Mouse (Mus musculus) spleen, adult 12 weeks (tissue): Measurements from ENCODE around the gene Letm1.
A peak's percentile ranks its signal among the peaks of the same experiment; 100 is the strongest.

Experiments
- DNase-seq: peaks from one replicate; pipeline ENCODE4 v3.0.0; 2022; ENCODE audit warnings: low spot score

Letm1 gene

GRCm38 (mm10) chr5:33782345-33782998, at the start of gene Letm1:
Gene Letm1, minus strand, starts transcription at chr5:33782817.
- DNase-seq = peak; percentile 81

GRCm38 (mm10) chr5:33830832-33831231, 48.2 kb upstream of the Letm1 start:
- DNase-seq = no peak

- no peak for DNase-seq
Observed at GRCm38 (mm10) chr5:33829958-33830357, 47.3 kb upstream of the Letm1 start.

GRCm38 (mm10) chr5:33828107-33828506, 45.5 kb upstream of the Letm1 start:
- no peak for DNase-seq

GRCm38 (mm10) chr5:33826001-33826400, 43.4 kb upstream of the Letm1 start:
- no peak for DNase-seq

GRCm38 (mm10) chr5:33822456-33822855, 39.8 kb upstream of the Letm1 start:
- no peak for DNase-seq

DNA sequence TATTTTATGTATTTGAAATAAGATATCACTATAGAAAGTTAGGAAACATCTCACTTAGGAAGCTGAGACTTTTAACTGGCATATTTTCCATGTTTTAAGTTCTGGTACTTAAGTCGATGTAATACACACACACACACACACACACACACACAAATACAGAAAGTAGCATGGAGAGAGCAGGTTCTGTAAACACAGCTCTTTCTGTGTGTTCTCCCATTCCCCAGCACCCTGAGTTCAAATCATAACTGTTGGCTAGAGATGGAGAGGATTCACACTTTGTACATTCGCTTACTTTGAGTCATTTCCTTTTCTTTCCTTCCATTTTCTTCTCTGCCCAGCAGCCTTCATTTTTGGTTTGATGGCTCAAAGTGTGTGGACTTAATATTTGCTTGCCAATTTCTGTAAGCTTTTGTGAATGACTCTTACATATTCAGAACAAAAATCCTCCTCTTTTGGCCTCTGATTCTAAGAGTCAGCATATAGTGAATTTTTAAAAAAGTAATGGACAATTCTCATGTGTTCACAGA, 39.3 kb upstream of the Letm1 start:
- DNase-seq = no peak

GRCm38 (mm10) chr5:33820733-33821621, 38.4 kb upstream of the Letm1 start:
- DNase-seq = peak; percentile 57

GRCm38 (mm10) chr5:33819876-33820732, 37.5 kb upstream of the Letm1 start, which contains the start of gene Nsd2:
Gene Nsd2, plus strand, starts transcription at chr5:33820725.
- DNase-seq = peak; percentile 84

DNA sequence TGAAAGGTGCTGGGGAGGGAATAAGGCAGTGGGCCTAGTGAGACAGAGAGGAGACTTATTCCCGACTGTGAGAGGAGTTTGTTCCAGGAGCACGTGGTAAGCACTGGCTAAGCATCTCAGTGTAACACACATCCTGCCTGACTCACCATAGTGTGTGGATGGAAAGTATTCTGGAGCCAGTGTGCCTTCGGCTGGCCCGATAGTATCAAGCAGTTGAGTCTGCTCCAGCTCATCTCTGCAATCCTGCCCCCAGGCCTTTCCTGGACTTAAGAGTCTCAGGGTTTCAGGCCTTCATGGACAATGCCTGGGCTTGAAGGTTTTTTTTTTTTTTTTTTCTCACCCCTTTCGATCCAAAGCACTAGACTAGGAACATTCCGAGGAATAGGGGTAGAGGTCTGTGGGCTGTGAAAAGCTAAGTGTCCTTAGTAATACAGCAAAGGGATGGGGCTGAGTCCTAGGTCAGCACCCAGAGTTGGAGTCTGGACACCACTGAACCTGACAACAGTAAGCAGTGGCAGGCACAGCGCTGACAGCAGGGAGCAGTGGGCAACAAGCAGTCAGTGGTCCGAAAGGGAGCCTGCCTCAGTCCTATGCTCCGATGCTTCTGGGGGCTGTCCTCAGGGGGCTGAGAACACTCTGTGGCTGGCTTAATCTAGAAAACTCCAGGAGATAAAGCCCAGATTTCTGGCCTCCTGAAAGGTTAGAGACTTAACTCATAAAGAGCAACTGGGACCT, 36.7 kb upstream of the Letm1 start:
- DNase-seq = peak; percentile 4

DNA sequence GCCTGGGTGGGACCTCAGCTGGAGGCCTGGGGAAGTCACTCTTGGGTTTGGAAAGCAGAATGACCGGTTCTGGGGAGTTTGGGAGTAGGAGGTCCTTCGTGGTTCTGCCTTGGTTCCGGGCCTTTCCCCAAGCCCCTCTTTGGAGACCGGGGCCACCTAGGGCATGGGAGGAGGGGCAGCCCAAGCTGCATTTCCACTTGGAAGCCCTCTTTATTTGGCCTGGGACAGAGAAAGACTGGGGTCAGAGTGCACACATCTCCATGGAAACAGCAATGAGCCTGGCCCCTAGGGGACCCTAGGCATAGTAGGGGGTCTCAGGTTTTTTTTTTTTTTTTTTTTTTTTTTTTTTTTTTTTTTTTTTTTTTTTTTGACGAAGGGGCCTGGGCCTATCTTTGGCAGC, 35.5 kb upstream of the Letm1 start:
- no peak for DNase-seq

DNA sequence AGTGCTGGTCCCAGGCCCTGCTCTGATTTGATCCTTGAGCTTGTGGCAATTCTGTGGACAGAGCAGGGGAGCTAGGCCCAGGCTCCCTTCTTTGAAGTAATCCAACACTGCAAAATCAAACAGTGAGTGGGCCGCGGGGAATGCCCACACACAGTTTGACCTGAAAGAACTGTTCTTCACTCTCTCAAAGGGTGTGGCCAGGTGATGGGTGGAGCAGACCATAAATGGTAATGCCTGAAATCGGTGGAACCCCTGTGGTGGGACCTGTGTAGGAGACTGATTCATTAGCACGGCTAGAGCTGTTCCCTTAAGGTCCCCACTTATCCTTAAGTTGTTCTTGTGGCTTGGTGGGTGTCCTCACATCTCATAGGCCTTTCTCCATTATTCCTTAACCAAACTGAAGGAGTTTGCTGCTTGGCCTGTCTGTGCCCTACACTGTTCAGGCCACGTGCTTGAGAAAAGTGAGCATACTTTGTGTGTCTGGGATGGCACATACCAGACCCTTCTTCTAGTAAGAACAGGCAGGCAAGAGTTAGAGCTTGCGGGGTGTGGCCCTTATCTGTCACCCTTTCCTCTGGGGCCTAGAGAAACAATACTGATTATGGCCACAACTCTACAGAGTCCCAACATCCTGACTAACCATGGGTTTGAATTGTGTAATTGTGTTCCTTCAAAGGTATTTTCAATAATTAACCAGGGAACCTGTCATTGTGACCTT, 33.5 kb upstream of the Letm1 start:
- DNase-seq = no peak

GRCm38 (mm10) chr5:33811519-33811918, 28.9 kb upstream of the Letm1 start:
- DNase-seq = no peak

DNA sequence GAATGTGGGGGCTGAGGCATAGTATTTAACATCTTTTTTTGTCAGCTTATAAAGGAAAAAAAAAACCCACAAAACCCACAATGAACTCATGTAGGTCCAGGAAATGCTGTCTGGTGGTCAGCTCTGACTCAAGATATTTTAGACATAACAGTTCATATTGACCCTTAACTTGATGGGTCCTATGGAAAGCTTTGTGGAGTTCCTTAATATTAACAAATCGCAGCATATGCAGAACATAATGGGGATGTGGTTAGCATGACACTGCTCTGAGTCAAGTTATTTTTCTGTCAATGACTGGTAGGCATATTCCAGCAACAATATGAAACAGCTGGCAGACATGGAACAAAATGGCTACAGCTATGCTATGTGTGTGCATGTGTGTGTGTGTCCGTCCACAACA, 20.7 kb upstream of the Letm1 start:
- no peak for DNase-seq

DNA sequence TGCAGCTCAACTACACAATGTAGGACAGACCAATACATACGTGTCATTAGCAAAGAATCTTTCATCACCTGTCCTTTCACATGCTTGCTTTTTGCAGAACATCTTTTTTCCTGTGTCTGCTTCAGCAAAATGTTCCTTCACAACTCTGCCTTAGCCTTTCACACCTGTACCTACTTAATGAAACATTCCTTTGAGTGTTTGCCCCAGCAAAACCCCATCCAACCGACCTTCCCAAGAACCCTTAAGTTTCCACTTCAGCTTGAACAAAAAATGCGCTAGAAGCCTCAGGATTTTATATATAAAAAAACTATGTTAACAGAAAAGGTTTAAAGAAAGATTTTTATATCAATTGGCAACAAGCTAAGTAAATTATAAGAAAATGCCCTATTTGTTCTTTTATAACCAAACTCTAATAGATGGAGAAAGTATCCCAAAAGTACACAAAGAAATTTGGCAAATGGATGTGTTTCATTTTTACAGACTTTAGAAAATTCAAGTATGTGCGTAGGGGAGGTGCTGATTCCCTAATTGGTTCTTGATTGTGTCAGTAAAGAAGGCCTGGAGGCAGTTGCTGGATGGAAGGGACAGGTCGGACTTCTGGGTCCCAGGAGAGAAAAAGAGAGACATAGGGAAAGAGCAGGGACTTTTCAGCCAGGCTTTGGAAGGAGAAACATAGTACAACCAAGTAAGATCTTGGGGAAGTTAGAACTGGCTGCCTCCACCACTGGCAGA, 9.5 kb upstream of the Letm1 start:
- no peak for DNase-seq

GRCm38 (mm10) chr5:33782999-33783390, 378 bp upstream of the Letm1 start:
- no peak for DNase-seq

DNA sequence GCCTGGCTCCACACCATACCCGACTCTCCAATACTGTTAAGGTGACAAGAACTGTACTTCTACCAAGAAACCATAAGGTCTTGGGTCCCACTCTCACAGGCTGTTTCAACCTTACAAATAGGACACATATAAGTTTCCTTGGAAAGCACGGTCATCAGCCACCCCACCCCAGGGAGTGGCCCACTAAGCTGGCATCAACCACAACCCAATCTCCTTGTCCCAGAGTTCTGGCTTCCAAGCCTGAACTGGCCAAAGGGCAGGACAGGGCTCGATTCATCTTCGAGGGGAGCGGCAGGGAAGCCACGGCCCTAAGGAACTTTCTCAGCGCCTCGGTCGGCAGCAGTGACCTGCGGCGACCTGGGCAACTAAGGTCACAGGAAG, 663 bp downstream of the Letm1 start:
- DNase-seq = no peak

DNA sequence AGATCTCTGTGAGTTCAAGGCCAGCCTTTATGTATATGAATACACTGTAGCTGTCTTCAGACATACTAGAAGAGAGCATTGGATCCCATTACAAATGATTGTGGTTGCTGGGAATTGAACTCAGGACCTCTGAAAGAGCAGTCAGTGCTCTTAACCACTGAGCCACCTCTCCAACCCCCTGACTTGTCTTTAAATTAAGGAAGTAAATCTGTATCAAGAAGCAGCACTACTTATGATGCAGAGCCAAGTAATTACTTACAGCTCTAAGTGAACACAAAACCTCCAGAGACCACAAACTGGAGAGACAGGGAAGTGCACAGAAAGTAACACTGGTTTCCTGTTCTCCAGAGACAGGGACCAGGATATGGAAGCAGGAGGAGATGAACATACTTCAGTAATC, 5.4 kb downstream of the Letm1 start:
- DNase-seq = no peak

DNA sequence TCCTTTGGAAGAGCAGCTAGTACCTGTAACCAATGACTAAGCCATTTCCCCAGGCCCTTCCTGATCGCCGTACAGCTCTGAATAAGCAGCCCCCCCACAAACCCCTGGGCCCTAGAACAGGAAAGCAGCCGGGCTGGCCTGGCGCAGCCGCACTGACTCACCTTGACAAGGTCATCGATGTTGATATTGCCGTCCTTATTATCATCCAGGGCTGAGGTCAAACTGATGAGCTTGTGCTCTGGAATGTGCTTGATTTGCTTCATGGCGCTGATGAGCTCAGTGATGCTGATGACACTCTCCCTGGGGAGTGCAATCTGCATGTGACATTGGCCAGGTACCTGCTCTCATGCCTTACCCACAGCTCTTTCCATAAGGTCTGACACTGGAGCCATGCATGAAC, 39.1 kb downstream of the Letm1 start:
- no peak for DNase-seq

DNA sequence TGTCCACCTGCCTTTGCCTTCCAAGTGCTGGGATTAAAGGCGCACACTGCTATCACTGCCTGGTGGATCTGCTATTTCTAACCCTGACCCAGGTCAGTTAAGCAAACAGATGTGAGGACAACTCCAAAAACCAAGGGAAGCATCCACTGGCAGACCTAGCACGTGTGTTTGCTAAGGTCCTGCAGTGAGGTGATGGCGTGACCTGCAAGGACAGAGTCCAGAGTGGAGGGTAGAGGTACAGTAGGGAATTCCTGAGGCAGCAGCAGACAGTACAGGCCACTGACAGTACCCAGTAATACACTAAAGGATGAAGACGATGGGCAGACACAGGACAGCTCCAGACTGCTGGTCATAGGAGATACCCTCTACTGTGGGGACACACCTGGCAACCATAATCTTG, 42.1 kb downstream of the Letm1 start:
- DNase-seq = no peak
